Comparison of ENCODE assay signal across 14 mouse cellular contexts in the genomic region with DNA sequence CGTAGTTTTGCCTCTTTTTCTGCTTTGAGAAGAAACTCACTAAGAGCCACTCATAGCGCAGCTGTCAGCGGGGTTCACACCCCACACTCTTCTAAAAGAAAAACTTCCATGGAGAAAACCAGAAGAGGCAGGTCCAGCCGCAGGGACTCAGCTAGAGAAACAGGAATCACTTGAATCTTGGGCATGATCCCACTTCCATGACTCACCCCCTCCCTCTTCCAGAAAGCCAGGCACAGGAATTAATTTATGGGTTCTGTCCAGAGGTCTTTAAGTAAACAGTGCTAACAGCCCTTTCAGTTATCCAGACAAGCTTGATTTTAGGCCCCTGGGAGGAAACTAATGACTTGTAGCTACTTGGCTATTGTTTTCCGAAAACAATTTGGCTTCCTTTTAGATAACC.
DNase-seq lines count a peak whose midpoint lies in the region; ATAC-seq and TF ChIP-seq lines count a peak whose summit lies in the region.
"Had no signal": no experiment of that assay in that cellular context is flagged by ENCODE, and none has a peak within 500 bp of the region (broad histone marks: within the 10 kb centered on the region; RNA-seq: fewer than 3 reads in every experiment).

No protein-coding gene starts in this region.

- H3K4me3 ChIP-seq in lung, embryonic 14.5 days (ENCODE audit: low read depth, low read length) = no peak overlapping the region
- H3K4me3 ChIP-seq in thymus, adult 2 months (ENCODE audit: control insufficient read depth, insufficient read depth, low read length) = no peak overlapping the region
- H3K4me3 ChIP-seq: forebrain, embryonic 10.5 days; hindbrain, embryonic 10.5 days; midbrain, embryonic 10.5 days had no signal

- no peak for TF ChIP-seq CTCF in lung, embryonic 14.5 days (IDR thresholded peaks at IDR 0.05; ENCODE audit: low read depth)
- no peak for TF ChIP-seq CTCF in thymus, adult 2 months (IDR thresholded peaks at IDR 0.05; ENCODE audit: borderline replicate concordance, control insufficient read depth, extremely low read depth, insufficient read depth, low read length, poor library complexity)

- peak; percentile 6 for DNase-seq in 3134 (ENCODE audit: extremely low read depth, insufficient read length, low spot score)
- DNase-seq in Muller cell, postnatal 12 days (ENCODE audit: inconsistent ontology term) = peak; percentile 71
- peak; percentile 45 for DNase-seq in gastrocnemius, postnatal 25 days
- peak; percentile 53 for DNase-seq in lung, embryonic 14.5 days
- no peak for DNase-seq in thymus, postnatal 4 days
- DNase-seq in right cerebral cortex, adult 18-20 months = no peak
- DNase-seq in thymus, adult 2 months = no peak
- DNase-seq in c-Kit-positive CD71-positive TER-119-positive erythroid progenitor cells, embryonic 14.5 days (ENCODE audit: low spot score) = no peak
- DNase-seq: cerebellum, postnatal 36 days; left cerebral cortex, postnatal 4 days; retina, postnatal 1 day had no signal

- WGBS in lung, embryonic 14.5 days = 38% methylated on average over 5 of the region's 5 CpGs
- WGBS in thymus, adult 2 months = 93% methylated on average over 5 of the region's 5 CpGs

- H3K9me3 ChIP-seq in lung, embryonic 14.5 days (ENCODE audit: low read depth, low read length) = no peaks in the 10 kb centered on the region
- H3K9me3 ChIP-seq: forebrain, embryonic 10.5 days; hindbrain, embryonic 10.5 days; midbrain, embryonic 10.5 days had no signal

- H3K4me2 ChIP-seq in lung, embryonic 14.5 days = no peak overlapping the region

- H3K4me1 ChIP-seq in lung, embryonic 14.5 days (ENCODE audit: insufficient read depth) = peaks cover 4% of the 10 kb centered on the region; the same call in 1 of the 2 replicates
- no peaks in the 10 kb centered on the region for H3K4me1 ChIP-seq in thymus, adult 2 months (replicated peaks; ENCODE audit: control insufficient read depth, insufficient read depth, low read length)
- H3K4me1 ChIP-seq: hindbrain, embryonic 10.5 days had no signal

- H3K9ac ChIP-seq in lung, embryonic 14.5 days = no peak overlapping the region

- TF ChIP-seq POLR2A in thymus, adult 2 months (IDR thresholded peaks at IDR 0.05; ENCODE audit: control insufficient read depth, extremely low read depth, insufficient read depth, low read length, poor library complexity) = no peak

- H3K27me3 ChIP-seq in lung, embryonic 14.5 days (ENCODE audit: insufficient read depth, low read length) = no peaks in the 10 kb centered on the region
- H3K27me3 ChIP-seq in thymus, adult 2 months (ENCODE audit: control insufficient read depth, insufficient read depth, low read length) = no peaks in the 10 kb centered on the region

- ATAC-seq in lung, embryonic 14.5 days (ENCODE audit: insufficient read depth) = peak; percentile 51; the same call in 1 of the 2 replicates

- no peak overlapping the region for H3K27ac ChIP-seq in lung, embryonic 14.5 days (ENCODE audit: low read depth)
- H3K27ac ChIP-seq in thymus, adult 2 months (ENCODE audit: control insufficient read depth, insufficient read depth, low read length) = no peak overlapping the region
- H3K27ac ChIP-seq: forebrain, embryonic 10.5 days; hindbrain, embryonic 10.5 days; midbrain, embryonic 10.5 days had no signal

- no peaks in the 10 kb centered on the region for H3K36me3 ChIP-seq in lung, embryonic 14.5 days (ENCODE audit: insufficient read depth)
- no peaks in the 10 kb centered on the region for H3K36me3 ChIP-seq in thymus, adult 2 months (ENCODE audit: control insufficient read depth, insufficient read depth, low read length)
- H3K36me3 ChIP-seq: forebrain, embryonic 10.5 days; hindbrain, embryonic 10.5 days; midbrain, embryonic 10.5 days had no signal

Comparison
In these comparisons a context has a peak if more than half of its experiments do, and no peak if none do; other contexts are left out.
1. DNase-seq: peak in 3134 (single experiment), Muller cell, postnatal 12 days (single experiment), gastrocnemius, postnatal 25 days (single experiment) and lung, embryonic 14.5 days (single experiment); none in thymus, postnatal 4 days (single experiment), right cerebral cortex, adult 18-20 months (single experiment), thymus, adult 2 months (single experiment) and c-Kit-positive CD71-positive TER-119-positive erythroid progenitor cells, embryonic 14.5 days (single experiment).